Mouse (Mus musculus) fat pad, adult 2 months (tissue): ENCODE measurements around the gene Spcs3.
"Not testable (repeated sequence)": the region's sequence is repeated elsewhere in the genome, so short reads cannot be mapped to it uniquely, and the experiment has no call there.

ENCODE experiments used
- DNase-seq: peaks from one replicate; pipeline ENCODE4 v3.0.0-alpha.2; 2011; ENCODE audit warnings: low read depth, low spot score; ENCODE audit errors: extremely low read depth

Spcs3 gene

DNA sequence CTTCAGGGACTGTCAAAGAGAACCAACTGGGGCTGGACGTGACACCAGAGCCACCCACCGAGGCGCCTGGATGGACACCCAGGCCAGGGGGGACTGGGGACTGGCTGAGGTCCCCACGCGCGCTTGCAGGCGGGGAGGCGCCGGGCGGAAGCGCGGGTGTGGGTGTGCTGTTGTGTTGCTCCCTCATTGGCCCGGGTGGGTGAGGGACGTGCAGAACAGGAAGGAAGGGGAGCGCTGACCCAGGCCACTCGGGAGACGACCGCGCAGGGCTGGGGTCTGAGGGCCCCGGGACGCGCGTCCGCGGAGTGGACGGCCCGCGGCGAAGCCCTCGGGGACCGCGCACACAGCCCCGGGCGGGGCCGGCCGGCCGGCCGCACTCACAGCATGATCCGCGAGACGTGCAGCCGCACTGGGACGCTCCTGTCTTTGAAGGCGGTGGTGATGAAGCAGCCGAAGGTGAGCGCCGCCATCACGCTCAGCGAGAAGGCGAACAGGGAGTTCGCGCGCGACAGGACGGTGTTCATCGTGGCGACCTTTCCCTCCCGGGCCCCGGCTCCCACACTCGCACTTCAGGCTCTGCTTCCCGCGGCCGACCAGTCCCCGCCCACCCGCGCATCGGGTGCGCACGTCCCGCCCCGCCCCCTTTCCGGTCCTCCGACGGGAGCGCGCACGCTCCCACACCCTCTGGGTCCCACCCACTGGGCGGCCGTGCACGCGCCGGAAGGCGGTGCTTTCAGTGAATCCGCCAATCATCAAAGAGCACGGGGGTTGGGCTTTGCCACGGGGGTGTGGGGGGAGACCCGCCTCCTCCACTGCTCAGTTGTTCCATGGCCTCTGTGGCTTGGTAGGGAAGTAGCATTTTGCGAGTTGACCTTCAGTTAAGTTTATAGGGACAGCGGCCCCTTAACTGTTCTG, at the start of gene Spcs3, which contains the start of gene Asb5:
Gene Spcs3, minus strand, starts transcription at position 617 of the 915 bp plus-strand sequence.
Gene Asb5, plus strand, starts transcription at position 199 of the 915 bp plus-strand sequence.
- peak; percentile 37 for DNase-seq

DNA sequence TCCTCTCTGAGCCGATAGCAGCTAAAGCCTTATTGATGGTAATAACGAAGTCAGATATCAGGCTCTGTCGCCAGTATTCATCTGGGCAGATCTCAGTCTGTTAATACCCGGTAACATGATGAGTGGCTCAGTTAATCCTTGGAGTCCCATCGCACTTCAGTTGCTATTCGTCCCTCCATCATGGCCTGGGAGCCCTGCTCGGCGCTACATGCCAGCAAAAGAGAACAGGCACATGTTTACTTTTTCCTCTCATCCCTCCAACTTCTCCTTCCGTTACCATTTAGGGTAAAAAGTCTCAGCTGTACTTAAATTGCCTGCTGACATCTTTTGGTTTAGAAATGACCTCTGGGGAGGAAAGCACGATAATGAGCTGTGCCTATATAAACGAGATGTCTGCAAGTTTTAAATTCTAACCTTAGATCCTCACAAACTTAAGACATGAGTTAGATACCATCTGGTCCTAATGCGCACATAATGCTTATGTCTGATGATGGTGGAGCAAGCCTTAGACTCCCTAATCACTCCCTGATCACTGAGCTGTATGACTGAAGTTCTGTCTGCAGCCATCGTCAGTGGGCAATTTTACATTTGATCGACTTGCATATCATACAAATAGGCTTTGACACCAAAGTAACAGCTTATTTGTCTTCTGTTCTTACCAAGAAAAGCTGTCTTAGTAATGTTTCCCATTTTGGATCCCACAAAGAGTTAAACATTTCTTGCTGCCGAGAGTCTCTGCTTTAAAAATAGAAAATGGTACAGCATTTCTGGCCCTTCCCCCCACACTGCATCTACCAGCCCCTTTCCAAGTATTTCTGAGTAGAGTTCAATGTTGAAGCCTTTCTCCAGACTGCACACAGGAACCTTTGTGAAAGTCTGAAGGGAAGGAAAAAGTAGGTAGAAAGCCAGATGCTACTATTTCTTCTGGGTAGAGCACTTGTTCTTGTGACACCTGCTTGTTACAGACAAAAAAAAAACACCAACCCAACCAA, 41.1 kb upstream of the Spcs3 start:
- no peak for DNase-seq

DNA sequence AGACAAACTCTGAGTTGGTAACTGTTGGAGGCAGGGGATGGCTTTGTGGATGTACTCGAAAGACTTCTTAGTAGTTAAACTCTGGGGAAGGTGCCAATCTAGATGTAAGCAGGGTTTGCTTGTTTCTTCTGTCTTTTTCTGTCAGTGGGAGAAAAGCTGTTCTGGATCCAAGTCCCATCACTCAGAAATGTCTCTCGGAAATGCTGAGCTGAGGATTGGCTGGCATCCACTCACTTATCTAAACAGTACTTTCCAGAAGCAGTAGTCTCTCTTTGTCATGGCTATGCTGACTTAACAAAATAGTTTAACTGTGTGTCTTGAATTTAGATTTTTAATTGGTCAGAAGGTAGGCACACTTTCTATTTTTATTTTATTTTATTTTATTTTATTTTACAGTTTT, 37.4 kb upstream of the Spcs3 start:
- DNase-seq: no peak

DNA sequence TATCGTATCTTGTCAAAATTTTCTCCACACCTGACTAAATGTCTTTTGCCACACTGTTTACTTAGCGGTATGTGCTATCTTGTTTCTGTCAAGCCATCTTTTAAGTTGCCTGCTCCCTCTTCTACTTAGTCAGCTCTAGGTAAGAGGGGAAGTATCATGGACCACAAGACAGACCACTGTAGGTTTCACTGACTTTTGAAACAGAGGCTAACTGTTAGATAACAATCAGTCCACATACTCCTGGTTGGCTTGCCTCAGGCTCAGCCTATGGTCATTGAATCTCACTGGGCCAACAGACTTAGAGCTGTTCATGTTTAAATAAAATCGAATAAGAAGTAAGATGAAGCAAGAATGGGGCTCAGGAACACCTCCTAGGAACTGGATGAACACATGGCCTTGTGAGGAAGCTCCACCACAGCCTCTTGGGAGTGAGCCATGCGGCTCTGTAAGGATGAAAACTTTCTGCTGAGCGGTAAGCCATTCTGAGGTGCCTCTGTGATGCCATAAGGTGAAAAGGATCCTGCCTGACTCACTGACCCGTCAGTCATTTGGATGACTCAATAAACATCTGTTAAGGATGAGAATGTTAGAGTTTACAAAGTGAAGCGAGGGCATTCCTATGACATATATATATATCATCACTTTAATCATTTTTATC, 35.9 kb upstream of the Spcs3 start:
- DNase-seq: no peak

DNA sequence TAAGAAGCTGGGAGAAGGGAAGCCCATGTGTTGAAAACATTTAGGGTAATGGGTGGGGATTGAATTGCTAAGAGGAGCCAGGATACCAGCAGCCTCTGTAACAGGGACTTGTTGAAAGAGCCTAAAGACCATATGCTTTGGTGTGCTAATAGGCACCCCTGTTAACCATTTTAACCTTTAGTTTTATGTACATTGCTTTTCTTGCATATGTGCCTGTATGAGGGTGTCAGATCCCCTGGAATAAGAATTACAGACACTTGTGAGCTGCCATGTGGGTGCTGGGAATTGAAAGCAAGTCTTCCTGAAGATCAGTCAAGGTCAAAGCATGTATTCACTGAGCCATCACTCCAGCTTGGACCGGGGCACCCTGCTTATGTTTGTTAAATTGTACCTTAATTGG, 35.4 kb upstream of the Spcs3 start:
- DNase-seq: no peak

- no peak for DNase-seq
These were observed 32.3 kb upstream of the Spcs3 start for GRCm38 (mm10) chr8:54562137-54562536.

DNA sequence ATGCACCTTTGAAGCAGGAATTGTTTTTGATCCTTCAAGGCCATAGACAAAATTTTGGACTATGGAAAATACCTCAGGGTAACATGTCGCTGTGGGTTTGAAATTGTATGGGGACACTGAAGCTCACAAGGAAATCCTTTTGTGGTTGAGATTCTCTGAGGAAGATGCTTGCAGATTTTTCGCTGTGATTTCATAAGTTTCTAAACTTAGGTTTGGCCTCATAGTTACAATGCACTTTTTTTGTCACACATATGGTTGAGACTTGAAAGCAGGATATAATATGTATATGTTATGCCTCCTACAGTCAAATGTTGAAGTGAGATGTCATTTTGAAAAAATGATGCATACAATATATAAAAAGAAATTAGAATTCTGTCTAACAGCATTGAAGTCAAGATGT, 25.1 kb upstream of the Spcs3 start:
- DNase-seq: no peak

GRCm38 (mm10) chr8:54550026-54550574, 20.3 kb upstream of the Spcs3 start:
- no peak for DNase-seq

- no peak for DNase-seq
These were observed 18.6 kb upstream of the Spcs3 start for GRCm38 (mm10) chr8:54548383-54548782.

DNA sequence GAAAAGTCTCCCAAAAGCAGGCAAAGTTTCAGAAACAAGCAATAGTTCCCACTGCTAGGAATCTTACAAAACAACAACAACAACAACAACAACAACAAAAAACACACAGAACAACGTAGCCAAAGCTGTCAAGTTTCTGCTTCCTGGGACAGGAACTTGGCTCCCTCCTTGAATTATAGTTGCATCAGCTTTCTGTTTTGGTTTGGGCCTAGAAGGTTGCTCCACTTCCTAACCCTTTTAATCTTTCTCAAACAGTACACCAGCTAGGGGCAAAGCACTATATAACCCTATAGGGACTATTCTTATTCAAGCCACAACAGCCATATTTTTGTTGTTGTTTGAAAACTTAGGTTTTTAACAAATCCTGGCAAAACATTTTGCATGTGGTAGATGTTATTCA, 11.5 kb upstream of the Spcs3 start:
- no peak for DNase-seq

DNA sequence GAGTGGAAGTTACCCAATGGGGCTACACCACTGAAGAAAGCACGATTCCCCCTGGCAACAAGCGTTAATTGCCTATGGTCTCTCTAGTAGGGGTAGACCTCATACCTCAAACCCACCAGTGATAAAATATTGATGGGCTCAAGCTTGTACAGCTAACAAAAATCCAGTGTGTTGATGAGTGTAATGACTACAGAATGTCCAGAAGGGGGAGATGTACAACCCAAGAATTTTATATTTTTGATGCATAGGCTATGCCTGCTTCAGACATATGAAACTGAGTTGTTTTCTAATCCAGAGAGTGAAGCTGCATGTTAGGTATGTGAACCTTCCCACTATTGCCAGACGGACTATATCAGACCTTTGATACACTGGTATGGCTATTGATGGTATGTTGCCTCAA, 7.5 kb upstream of the Spcs3 start:
- no peak for DNase-seq

DNA sequence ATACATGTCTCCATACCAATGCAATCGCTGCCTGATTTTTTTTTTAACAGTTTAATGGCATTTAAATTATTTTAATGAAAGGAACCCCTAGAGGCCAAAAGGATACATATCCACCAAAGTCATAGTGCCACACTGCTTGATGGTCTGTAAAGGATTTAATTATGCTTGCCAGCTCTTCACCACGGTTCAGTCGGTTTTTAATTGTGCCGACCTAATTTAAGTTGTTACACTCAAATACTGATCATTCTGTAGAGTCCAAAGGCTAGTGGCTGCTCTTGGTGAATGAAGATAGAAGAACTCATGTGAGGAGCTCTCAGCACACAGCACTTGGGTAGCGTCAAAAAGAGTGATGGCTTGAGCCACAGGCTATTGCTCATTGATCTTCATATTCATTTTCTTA, 5.4 kb upstream of the Spcs3 start:
- no peak for DNase-seq

GRCm38 (mm10) chr8:54528571-54528970, 1.2 kb downstream of the Spcs3 start:
- DNase-seq: no peak

DNA sequence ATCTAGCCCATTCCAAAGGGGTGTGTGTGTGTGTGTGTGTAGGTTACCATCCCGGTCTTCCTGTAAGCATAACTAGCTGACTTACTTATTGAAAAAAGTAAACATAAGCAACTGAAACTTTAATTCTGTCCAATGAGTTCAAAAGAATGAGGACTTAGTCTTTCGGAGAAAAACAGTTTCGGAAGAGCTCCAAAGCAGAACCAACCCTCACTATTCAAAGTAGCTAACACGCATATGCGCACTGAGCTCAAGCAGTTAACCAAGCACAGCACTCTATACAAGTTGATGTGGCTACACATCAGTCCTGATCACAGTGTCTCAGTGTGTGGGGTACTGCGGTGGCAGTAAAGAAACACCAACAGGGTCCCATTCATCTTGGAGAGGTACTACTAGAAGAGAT, 3.1 kb downstream of the Spcs3 start:
- DNase-seq: no peak

GRCm38 (mm10) chr8:54525606-54526005, 4.2 kb downstream of the Spcs3 start:
- no peak for DNase-seq

GRCm38 (mm10) chr8:54520516-54520915, 9.3 kb downstream of the Spcs3 start:
- no peak for DNase-seq

DNA sequence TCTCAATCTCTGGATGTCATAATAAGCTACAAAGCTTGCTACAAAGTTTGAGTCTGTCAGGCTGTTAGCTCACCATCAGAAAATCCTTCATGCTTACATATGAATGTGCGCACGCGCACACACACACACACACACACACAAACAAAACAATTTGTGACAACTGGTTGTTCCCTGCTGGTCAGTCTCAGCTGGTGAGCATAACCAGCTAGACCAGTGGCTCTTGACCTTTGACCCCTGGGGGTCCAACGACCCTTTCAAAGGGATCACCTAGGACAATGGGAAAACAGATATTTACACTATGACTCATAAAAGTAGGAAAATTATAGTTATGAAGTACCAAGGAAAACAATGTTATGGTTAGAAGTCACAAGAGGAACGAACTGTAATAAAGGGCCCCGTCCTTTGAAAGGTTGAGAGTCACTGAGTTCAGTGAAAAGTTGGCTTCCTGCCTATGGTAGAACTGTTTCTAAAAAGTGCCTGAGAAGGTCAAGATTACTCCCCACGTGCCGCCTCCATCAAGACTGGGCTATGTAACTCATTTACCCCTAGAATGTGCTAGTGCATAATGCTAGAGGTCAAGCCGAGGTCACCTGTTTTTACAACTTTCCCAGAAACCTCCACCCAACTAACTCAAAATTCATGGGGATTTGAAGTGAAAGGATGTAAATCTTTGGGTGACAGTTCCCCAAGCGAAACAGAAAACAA, 10.9 kb downstream of the Spcs3 start:
- DNase-seq: no peak

GRCm38 (mm10) chr8:54512200-54512599, 17.6 kb downstream of the Spcs3 start:
- DNase-seq: not testable (repeated sequence)

- DNase-seq: no peak
These were observed 18.0 kb downstream of the Spcs3 start for GRCm38 (mm10) chr8:54511791-54512190.

DNA sequence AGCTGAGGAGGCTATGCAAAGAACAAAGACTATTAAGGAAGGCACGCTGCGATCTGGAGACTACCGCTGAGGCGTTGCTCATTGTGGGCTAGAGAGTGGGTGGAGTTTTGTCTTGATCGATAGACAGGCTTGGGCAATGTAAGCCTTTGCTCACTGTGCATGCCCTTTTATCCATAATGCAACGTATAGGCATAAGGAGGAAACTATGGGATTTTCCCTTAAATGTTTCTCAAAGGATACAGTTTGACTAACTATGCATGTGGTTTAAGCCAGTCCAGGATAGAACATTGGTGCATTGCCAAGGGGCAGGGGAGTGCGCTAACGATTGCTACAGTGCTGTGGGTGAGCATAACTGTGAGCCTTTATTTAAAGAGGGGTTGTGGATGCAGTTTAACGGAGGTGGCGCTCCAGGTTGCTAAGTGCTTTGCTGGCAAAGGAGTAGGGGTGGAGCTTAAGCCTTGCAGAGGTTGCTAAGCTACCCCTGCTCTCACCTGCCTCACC, 20.5 kb downstream of the Spcs3 start:
- no peak for DNase-seq
